Mouse (Mus musculus) embryonic fibroblast, embryonic 13.5 days (primary cell): ENCODE measurements around the gene Defb19.

ENCODE experiments used
- CTCF ChIP-seq: IDR thresholded peaks from 2 replicates; pipeline ENCODE4 v1.5.1; 2011; ENCODE audit warnings: mild to moderate bottlenecking, control low read depth, low read length, moderate library complexity, borderline replicate concordance; ENCODE audit not compliant: insufficient read depth
- POLR2A ChIP-seq: IDR thresholded peaks from 2 replicates; pipeline ENCODE4 v1.6.1; 2011; ENCODE audit warnings: low read depth, mild to moderate bottlenecking, control low read depth, low read length, moderate library complexity

DNA sequence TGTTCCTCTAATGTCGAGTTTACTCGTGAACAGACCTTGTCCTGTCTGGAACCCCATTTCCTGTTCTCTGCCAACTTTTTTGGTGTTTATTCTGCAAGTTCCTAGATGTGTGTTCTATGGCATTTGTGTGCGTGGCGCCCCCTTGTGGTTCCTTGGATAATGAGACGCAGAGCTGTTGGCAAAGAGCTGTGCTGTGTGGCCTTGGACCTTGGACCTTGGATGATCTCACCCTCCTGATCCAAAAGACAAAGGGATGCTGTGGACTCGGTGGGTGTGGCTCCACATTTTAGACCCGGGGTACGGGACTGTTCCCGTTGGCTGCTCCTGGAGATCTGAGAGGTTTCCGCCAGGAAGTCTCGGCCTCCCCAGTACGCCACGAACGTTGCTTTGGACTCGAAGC lies 23.9 kb upstream of the Defb19 start, which contains the start of gene Defb36:
- TF ChIP-seq POLR2A (no peak), CTCF (no peak)
